Mouse (Mus musculus) kidney, adult 2 months (tissue): ENCODE results near the gene Sec22c.

Experiments
- CTCF ChIP-seq: fragments of 200-500 bp; conservative IDR thresholded peaks from 2 replicates; pipeline ENCODE4 v1.5.1; 2011; ENCODE audit warnings: low read depth, mild to moderate bottlenecking, control low read depth, low read length, moderate library complexity, mixed read lengths; ENCODE audit not compliant: insufficient read depth, insufficient read length
- POLR2A ChIP-seq: fragments of 200-500 bp; IDR thresholded peaks from one replicate; pipeline ENCODE4 v1.6.1; 2011; ENCODE audit warnings: low read depth, low read length, control low read depth

DNA sequence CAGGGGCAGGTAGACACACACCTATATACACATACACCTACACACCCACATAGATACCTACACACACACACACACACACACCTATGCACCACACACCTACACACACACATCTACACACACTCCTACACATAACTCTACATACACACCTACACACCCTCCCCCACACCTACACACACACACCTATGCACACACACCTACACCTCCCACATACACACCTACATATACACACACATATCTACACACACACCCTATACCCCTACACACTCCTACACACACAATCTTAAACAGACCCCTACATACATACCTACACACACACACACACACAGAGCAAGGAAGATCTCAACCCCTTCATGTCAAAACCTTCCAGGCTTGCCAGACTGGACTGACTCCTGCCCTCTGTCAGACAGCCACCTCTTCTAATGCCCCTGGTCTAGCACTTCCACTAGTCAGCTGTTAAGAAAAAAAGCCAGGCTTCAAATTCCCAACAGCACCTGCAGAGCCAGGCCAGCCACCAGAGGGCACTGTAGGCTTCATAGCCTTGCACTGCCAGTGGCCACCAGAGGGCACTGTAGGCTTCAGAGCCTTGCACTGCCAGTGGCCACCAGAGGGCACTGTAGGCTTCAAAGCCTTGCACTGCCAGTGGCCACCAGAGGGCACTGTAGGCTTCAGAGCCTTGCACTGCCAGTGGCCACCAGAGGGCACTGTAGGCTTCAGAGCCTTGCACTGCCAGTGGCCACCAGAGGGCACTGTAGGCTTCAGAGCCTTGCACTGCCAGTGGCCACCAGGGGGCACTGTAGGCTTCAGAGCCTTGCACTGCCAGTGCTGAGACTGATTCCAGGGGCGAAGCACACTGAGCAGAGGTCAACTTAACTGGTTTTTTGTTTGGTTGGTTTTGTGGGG, 7.9 kb downstream of the Sec22c start:
- TF ChIP-seq CTCF (peak; percentile 72), POLR2A (no peak)
